Mouse (Mus musculus) small intestine, adult 2 months (tissue): ENCODE results near the gene Fam151b. TPM values are rescaled to one million over a fixed set of nuclear protein-coding genes. Genes with fewer than 3 reads are reported as not detected.

ENCODE experiments used
- H3K27ac ChIP-seq: fragments of 200-500 bp; 2 replicates; pipeline ENCODE4 v1.5.1; 2012; ENCODE audit warnings: low read depth, low read length, control low read depth, inconsistent platforms; ENCODE audit not compliant: insufficient read depth
- H3K27me3 ChIP-seq: fragments of 200-500 bp; 2 replicates; pipeline ENCODE4 v1.6.1; 2012; ENCODE audit warnings: mild to moderate bottlenecking, moderate library complexity, low read length, inconsistent platforms; ENCODE audit not compliant: control insufficient read depth, insufficient read depth
- H3K36me3 ChIP-seq: fragments of 200-500 bp; 2 replicates; pipeline ENCODE4 v1.6.1; 2012; ENCODE audit warnings: mild to moderate bottlenecking, low read length, control low read depth, inconsistent platforms; ENCODE audit not compliant: control insufficient read depth, insufficient read depth
- H3K4me1 ChIP-seq: fragments of 200-500 bp; 2 replicates; pipeline ENCODE4 v1.6.1; 2012; ENCODE audit warnings: low read length, inconsistent platforms, mixed read lengths; ENCODE audit not compliant: control insufficient read depth, insufficient read depth, insufficient read length
- H3K4me3 ChIP-seq: fragments of 200-500 bp; 2 replicates; pipeline ENCODE4 v1.5.1; 2012; ENCODE audit warnings: low read depth, mild to moderate bottlenecking, control low read depth, inconsistent platforms, low read length, moderate library complexity
- CTCF ChIP-seq: fragments of 200-500 bp; IDR thresholded peaks from 2 replicates; pipeline ENCODE4 v1.5.1; 2012; ENCODE audit warnings: low read depth, mild to moderate bottlenecking, control low read depth, inconsistent platforms, low read length, moderate library complexity, mixed read lengths; ENCODE audit not compliant: insufficient replicate concordance, insufficient read length; ENCODE audit errors: extremely low read depth
- POLR2A ChIP-seq: fragments of 200-500 bp; IDR thresholded peaks from 2 replicates; pipeline ENCODE4 v1.6.1; 2012; ENCODE audit warnings: low read depth, mild to moderate bottlenecking, control low read depth, inconsistent platforms, low read length, moderate library complexity
- WGBS: fragments of 180-500 bp; shearing (Covaris S2); methylation state at CpG from one replicate; pipeline ENCODE4 v1.1.7; 2018; 5-methylcytosine and 5-hydroxymethylcytosine counted together
- polyA plus RNA-seq: library from polyadenylated mRNA; depleted of rRNA; stranded (reverse); fragments of >200 nt; gene quantifications from 2 replicates; pipeline ENCODE4 v1.2.3, GENCODE M21; 2012; rRNA removed

Gene Fam151b
- polyA plus RNA-seq, 1 experiment: 1.1 TPM

- Histone ChIP-seq H3K27me3 (peaks cover 27% of the 10 kb centered on the region), H3K36me3 (no peaks in the 10 kb centered on the region), H3K4me1 (peaks cover 12% of the 10 kb centered on the region), H3K27ac (no peak overlapping the region), H3K4me3 (no peak overlapping the region)
- TF ChIP-seq POLR2A (no peak), CTCF (no peak)
- 31% methylated on average over 3 of the region's 3 CpGs for WGBS
Measured at GRCm38 (mm10) chr13:92423711-92424110, 60.1 kb downstream of the Fam151b start.

GRCm38 (mm10) chr13:92419630-92420029 lies 64.2 kb downstream of the Fam151b start:
- TF ChIP-seq POLR2A (no peak), CTCF (no peak)
- 83% methylated on average over 11 of the region's 11 CpGs for WGBS
- H3K27me3 ChIP-seq: peaks cover 5% of the 10 kb centered on the region; the same call in 1 of the 2 replicates
- no peak overlapping the region for H3K4me3 ChIP-seq
- H3K4me1 ChIP-seq: no peaks in the 10 kb centered on the region
- H3K27ac ChIP-seq: no peak overlapping the region
- no peaks in the 10 kb centered on the region for H3K36me3 ChIP-seq

GRCm38 (mm10) chr13:92410486-92410885 lies 73.3 kb downstream of the Fam151b start:
- H3K4me3 ChIP-seq: no peak overlapping the region
- no peaks in the 10 kb centered on the region for H3K36me3 ChIP-seq
- 76% methylated on average over 2 of the region's 2 CpGs for WGBS
- no peaks in the 10 kb centered on the region for H3K27me3 ChIP-seq
- H3K27ac ChIP-seq: no peak overlapping the region
- TF ChIP-seq CTCF (no peak), POLR2A (no peak)
- no peaks in the 10 kb centered on the region for H3K4me1 ChIP-seq

- no peak for TF ChIP-seq POLR2A
- TF ChIP-seq CTCF: no peak
- no peak overlapping the region for H3K4me3 ChIP-seq
- 66% methylated on average over 3 of the region's 3 CpGs for WGBS
- H3K4me1 ChIP-seq: no peaks in the 10 kb centered on the region
- H3K36me3 ChIP-seq: no peaks in the 10 kb centered on the region
- no peak overlapping the region for H3K27ac ChIP-seq
- no peaks in the 10 kb centered on the region for H3K27me3 ChIP-seq
Measured at GRCm38 (mm10) chr13:92403496-92403895, 80.3 kb downstream of the Fam151b start.

- no peaks in the 10 kb centered on the region for H3K27me3 ChIP-seq
- no peak overlapping the region for H3K4me3 ChIP-seq
- no peaks in the 10 kb centered on the region for H3K36me3 ChIP-seq
- 27% methylated on average over 2 of the region's 2 CpGs for WGBS
- no peak overlapping the region for H3K27ac ChIP-seq
- no peaks in the 10 kb centered on the region for H3K4me1 ChIP-seq
- no peak for TF ChIP-seq POLR2A
- no peak for TF ChIP-seq CTCF
Measured at GRCm38 (mm10) chr13:92402063-92402462, 81.8 kb downstream of the Fam151b start.

Other genes starting within 250 kb of the Fam151b start
- not detected in 2 replicates for gene Gm20379, start 178.0 kb downstream of the Fam151b start, polyA plus RNA-seq
- gene Dhfr, start 129.3 kb downstream of the Fam151b start, polyA plus RNA-seq: 1.2 and 3.1 TPM in 2 replicates
- gene Msh3, start 129.0 kb downstream of the Fam151b start, polyA plus RNA-seq: 0.70 and 2.6 TPM in 2 replicates
- not detected in 2 replicates for gene Ankrd34b, start 58.1 kb downstream of the Fam151b start, polyA plus RNA-seq
- 0.32 and 0.55 TPM in 2 replicates for gene Zfyve16, start 46.9 kb upstream of the Fam151b start, polyA plus RNA-seq
- gene Spz1, start 92.2 kb upstream of the Fam151b start, polyA plus RNA-seq: 0.08 TPM in 1 of 2 replicates, not detected in the other
- 11.0 and 24.3 TPM in 2 replicates for gene Serinc5, start 127.1 kb upstream of the Fam151b start, polyA plus RNA-seq